Mouse (Mus musculus): ENCODE data around the gene Tsx. TPM values are rescaled to one million over a fixed set of nuclear protein-coding genes. Genes with fewer than 3 reads are reported as not detected.

Gene Tsx
- polyA plus RNA-seq (2017; shearing (Covaris generic)), result not detected

DNA sequence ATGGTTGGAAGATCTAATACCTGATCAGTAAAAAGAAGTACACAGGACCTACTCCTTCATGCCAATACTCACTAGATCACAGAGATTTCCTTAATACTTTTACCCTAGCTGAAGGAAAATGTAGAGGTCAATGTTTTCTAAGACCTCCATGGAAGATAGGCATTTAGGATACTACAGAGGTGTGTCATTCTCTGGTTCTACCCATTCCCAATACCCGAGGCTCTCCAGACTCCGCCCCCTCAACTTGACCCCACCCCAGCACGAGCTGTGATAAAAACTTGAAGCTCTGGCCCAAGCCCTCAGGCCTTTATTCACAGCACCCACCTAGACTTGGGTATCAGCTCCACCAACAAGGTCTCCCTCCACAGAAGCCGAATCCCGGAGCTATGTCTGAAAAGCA lies at the start of gene Tsx:
Gene Tsx (plus strand): TSS at position 301 of the 400 bp plus-strand sequence.

DNA sequence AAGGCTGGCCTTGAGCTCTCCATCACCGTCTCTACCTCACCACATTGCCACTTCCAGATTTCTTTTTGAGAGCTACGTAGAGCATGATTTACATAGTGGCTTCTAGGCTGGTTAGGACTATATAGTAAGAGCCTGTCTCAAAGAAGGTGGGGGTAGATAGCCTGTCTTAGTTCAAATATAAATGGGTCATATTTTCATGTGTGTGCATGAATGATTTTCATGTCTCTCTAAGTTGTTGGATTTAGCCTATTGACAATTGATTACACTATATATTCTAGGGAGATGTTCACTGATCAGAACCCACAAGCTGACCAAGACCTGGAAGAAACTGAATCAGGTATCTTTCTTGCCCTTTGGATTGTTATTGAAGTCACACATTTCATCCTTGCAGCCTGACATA lies 7.4 kb downstream of the Tsx start, which contains the start of gene Gm26992:
Gene Gm26992 (plus strand): TSS at position 301 of the 400 bp plus-strand sequence.

Other genes starting within 250 kb of the Tsx start
- not detected for gene Nap1l2, start 227.8 kb upstream of the Tsx start, polyA plus RNA-seq (2017; shearing (Covaris generic))
- not detected for gene Cdx4, start 93.1 kb upstream of the Tsx start, polyA plus RNA-seq (2017; shearing (Covaris generic))
- 2.5 TPM for gene Chic1, start 58.0 kb upstream of the Tsx start, polyA plus RNA-seq (2017; shearing (Covaris generic))
- gene Gm26992, start 7.5 kb downstream of the Tsx start, polyA plus RNA-seq (2017; shearing (Covaris generic)), result not detected
- gene Zcchc13, start 216.1 kb downstream of the Tsx start, polyA plus RNA-seq (2017; shearing (Covaris generic)), result not detected